Mouse (Mus musculus): ENCODE measurements around the gene Fam168a. TPM values are rescaled to one million over a fixed set of nuclear protein-coding genes. Genes with fewer than 3 reads are reported as not detected.
A peak's percentile ranks its signal among the peaks of the same experiment; 100 is the strongest.
"Not testable (repeated sequence)": the region's sequence is repeated elsewhere in the genome, so short reads cannot be mapped to it uniquely, and the experiment has no call there.

Gene Fam168a
- total RNA-seq, 2 experiments from 2014 or later, result 51.6 to 55.3 TPM

- no peak for DNase-seq
These were observed 135.7 kb downstream of the Fam168a start for GRCm38 (mm10) chr7:100842175-100842574.

GRCm38 (mm10) chr7:100843866-100844265 lies 137.4 kb downstream of the Fam168a start:
- DNase-seq, result no peak

GRCm38 (mm10) chr7:100844385-100845025 lies 138.1 kb downstream of the Fam168a start:
- DNase-seq, result no peak

- DNase-seq, result no peak
These were observed 138.6 kb downstream of the Fam168a start for GRCm38 (mm10) chr7:100845026-100845400.

GRCm38 (mm10) chr7:100845412-100845811 lies 139.0 kb downstream of the Fam168a start:
- no peak for DNase-seq

GRCm38 (mm10) chr7:100846033-100846432 lies 139.6 kb downstream of the Fam168a start:
- DNase-seq, result not testable (repeated sequence)

GRCm38 (mm10) chr7:100847131-100847530 lies 140.7 kb downstream of the Fam168a start:
- DNase-seq, result no peak

- peak; percentile 76 for DNase-seq
These were observed 142.3 kb downstream of the Fam168a start for GRCm38 (mm10) chr7:100848744-100849143.

- no peak for DNase-seq
These were observed 143.1 kb downstream of the Fam168a start for GRCm38 (mm10) chr7:100849508-100849907.

GRCm38 (mm10) chr7:100851481-100852356 lies 145.3 kb downstream of the Fam168a start:
- DNase-seq, result no peak

- no peak for DNase-seq
These were observed 147.0 kb downstream of the Fam168a start for GRCm38 (mm10) chr7:100853396-100853795.

GRCm38 (mm10) chr7:100854137-100854814 lies 147.8 kb downstream of the Fam168a start:
- DNase-seq, result peak; percentile 48

GRCm38 (mm10) chr7:100854861-100855260 lies 148.4 kb downstream of the Fam168a start:
- no peak for DNase-seq

- no peak for DNase-seq
These were observed 148.9 kb downstream of the Fam168a start for GRCm38 (mm10) chr7:100855300-100855699.

- no peak for DNase-seq
These were observed 149.5 kb downstream of the Fam168a start for GRCm38 (mm10) chr7:100855795-100856573.

GRCm38 (mm10) chr7:100860450-100860849 lies 154.0 kb downstream of the Fam168a start:
- DNase-seq, result no peak

- no peak for DNase-seq
These were observed 154.8 kb downstream of the Fam168a start for GRCm38 (mm10) chr7:100861209-100861608.

GRCm38 (mm10) chr7:100862353-100862752 lies 155.9 kb downstream of the Fam168a start:
- no peak for DNase-seq

- peak; percentile 98 for DNase-seq
These were observed 156.6 kb downstream of the Fam168a start, which contains the start of gene Relt for GRCm38 (mm10) chr7:100862828-100863638. Gene Relt (minus strand): TSS chr7:100863446.

- DNase-seq, result peak; percentile 70
These were observed 160.2 kb downstream of the Fam168a start for GRCm38 (mm10) chr7:100866675-100867074.

- DNase-seq, result no peak
These were observed 161.1 kb downstream of the Fam168a start for GRCm38 (mm10) chr7:100867561-100867960.

Data from gastrocnemius, postnatal 10 days (tissue).